Mouse (Mus musculus) layer of hippocampus, adult 9-10 months (tissue): Measurements from ENCODE around the gene Slc17a8.
"Not testable (repeated sequence)": the region's sequence is repeated elsewhere in the genome, so short reads cannot be mapped to it uniquely, and the experiment has no call there.

Experiments
- DNase-seq: peaks from one replicate; pipeline ENCODE4 v3.0.0; 2022; ENCODE audit warnings: low spot score

Slc17a8 gene

DNA sequence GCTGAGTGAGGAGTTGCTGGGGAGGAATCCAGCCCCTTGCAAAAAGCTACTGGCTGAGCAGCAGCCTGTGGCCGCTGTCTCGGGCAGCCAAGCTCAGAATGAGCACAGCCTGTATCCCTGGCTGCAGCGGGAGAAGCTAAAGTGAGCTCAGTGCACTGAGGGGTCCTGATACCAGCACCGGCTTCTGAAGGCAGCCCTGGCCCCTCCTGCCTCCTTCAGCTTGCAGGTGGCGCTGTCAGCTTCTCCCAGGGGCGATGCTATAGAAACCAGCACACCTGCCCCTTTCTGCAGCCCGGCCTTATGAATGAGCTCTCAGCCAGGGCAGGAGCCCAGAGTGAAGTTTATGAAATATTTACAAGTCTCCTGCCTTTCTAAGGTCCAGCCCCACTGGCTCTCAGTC lies at the start of gene Slc17a8:
Slc17a8 (minus strand) TSS at position 125 of the 400 bp plus-strand sequence.
- DNase-seq, result no peak

DNA sequence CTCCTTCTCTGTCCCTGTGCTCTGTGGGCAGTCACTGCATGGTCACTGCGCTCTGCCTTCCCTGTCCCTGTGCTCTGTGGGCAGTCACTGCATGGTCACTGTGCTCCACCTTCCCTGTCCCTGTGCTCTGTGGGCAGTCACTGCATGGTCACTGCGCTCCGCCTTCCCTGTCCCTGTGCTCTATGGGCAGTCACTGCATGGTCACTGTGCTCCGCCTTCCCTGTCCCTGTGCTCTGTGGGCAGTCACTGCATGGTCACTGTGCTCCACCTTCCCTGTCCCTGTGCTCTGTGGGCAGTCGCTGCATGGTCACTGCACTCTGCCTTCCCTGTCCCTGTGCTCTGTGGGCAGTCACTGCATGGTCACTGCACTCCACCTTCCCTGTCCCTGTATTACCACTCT lies 49.3 kb upstream of the Slc17a8 start:
- DNase-seq, result not testable (repeated sequence)

DNA sequence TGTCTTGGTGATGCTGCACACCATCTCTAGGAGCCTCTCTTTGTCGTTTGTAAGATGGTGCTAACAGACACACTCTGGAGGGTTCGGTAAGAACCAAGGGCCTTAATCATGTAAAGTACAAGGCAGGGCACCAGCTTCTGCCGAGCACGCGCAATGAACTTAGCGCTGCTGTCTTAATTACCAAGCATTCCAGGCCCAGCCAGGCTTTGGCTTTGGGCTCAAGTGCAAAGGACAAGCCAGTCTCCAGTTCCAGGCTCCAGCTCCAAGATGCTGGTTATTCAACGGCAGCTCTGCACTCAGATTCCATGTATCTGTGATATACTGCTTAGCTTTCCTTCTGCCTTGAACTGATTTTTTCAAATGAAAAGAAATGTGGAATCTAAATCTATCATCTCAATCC lies 46.5 kb upstream of the Slc17a8 start:
- no peak for DNase-seq

DNA sequence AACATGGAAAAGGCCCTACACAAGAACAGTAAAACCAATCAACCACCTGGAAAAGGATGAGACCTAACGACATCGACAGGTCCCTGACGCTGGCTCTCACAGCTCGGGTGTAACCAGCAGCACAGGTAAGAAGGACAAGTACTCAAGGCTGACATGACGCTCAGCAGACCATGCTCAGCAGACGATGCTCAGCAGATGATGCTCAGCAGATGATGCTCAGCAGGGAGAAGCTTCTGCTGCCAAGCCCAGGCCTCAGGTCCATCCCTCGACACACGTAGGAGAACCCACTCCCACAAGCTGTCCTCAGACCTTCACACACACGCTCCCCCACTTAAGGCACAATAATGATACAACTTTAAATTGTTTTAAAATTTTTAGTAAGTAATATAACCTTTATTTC lies 44.6 kb upstream of the Slc17a8 start:
- no peak for DNase-seq

DNA sequence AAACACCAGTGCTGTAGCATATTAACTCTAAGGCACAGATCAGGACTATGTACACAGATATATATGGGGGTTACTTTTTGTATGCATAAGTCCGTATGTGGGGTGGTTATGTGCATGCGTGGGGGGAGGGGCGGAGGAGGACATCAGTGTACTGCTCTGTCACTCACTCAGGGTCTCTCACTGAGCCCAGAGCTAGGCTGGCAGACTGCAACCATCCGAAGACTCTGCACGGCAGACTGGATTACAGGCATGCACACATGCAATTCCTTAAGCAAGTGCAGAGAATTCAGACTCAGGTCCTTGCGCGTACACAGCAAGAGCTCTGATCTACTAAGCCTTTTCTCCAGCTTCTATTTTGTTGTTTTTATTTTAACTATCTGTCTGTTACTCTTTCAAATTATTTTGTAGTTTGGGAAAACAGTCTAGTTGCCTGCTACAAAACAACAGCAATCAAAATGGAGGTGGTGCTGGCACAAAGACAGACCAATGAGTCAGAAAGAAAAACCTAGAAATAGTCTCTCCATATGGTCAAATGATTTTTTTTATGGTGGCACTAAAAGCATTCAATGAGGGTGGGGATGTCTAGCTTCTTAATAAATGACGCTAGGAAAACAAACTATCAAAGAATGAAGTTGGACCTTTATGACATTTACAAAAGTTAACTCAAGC lies 44.1 kb upstream of the Slc17a8 start:
- no peak for DNase-seq

DNA sequence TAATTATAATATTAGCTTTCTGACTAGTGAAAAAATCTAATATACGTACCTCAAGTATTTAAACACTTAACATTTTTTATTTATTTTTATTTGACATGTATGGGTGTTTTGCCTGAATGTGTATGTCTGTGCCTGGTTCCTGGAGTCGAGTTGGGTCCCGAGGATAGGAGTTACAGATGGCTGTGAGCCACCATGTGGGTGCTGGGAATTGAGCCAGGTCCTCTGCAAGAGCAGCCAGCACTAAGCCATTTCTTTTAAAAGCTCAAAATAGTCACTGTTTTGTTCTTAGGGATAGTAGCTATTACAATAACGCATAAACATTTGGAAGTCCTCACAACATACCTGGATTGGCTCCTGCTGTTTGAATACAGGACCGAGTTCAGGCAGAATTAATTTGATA lies 35.3 kb upstream of the Slc17a8 start:
- DNase-seq, result no peak

DNA sequence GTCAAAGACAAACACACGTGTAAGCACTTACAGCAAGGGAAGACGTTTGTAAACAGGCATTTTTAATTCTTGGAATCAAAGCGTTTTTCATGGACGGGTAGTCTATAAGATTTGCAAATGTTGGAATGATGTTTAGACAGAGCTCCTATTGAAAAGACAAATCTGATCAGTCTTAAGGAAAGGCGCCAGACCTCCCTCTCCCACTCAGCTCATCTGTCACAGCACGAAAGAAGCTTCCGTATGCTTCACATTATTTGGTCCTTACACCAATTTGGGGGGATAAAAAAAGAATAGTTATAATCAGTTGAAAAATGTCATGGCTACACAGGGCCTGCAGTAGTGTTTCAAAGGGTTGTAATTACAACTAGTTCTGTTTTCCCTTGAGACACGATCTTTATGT lies 31.9 kb upstream of the Slc17a8 start:
- DNase-seq, result peak; percentile 24

DNA sequence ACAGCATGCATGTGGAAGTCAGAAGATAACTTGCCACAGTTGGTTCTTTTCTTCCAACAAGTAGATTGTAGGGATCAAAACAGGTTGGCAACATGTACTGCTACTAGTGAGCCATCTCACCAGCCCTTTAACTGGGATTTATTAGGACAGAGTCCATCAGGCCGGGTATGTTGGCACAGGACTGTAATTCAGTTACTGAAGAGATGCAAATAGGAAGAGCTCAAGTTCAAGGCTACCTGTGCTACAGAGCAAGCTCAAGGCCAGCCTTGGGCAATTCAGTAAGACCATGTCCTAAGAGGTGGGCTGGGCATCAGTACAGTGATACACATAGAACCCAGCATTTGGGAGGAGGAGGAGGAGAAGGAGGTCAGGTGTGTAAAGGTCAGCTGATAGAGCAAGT lies 30.6 kb upstream of the Slc17a8 start:
- no peak for DNase-seq

DNA sequence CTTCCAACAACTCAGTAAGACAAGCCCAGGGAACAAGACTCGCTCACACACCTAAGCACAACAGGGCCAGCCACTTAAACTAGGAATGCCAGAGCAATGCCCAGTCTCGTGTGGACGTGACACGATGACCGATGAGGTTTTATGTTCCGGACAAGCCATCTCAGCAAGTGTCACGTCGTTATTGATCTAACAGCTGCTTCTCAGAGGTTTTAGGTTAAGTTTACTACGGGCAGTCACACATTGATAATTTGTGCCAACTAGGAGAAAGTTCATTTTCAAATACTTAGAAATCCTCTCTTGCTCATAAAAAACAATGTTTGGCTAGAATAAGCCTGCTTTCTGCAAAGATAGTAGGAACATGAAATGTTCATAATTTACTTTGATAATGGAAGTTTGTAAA lies 25.9 kb upstream of the Slc17a8 start:
- no peak for DNase-seq

DNA sequence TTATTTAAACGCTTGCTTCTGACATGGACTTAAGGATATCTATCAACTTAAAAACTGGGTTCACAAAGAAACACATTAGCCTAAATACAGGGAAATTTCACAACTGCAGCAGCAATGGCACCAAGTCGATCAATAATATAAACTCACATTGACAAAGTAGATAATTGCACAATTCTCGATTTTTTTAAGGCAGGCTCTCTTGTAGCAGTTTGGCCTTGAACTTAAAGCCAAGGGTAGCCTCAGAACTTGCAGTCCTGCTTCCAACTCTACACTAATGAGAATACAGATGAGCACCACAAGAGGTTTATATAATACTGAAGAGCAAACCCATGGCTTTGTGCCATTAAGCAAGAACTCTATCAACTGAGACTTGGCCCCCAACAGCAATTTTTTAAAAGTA lies 15.9 kb upstream of the Slc17a8 start:
- DNase-seq, result no peak

DNA sequence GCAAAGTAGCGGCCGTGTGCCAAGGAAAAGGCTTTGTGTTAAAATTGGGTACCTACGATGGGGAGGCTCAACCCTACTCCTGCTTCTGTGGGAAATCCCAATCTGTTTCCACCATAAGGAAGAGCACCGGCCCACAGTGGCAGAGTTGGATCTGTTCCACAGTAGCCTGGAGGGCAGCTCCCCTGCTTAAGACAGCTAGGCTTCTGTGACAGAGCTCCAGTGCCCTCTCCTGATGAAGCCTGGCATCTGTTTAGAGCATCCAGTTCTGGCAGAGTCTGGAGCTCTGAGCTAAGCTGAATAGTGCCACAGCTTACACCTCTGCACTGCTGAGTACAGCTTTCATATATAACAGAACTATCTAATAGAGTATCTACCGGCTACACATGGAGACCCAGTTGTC lies 14.0 kb upstream of the Slc17a8 start:
- DNase-seq, result no peak

DNA sequence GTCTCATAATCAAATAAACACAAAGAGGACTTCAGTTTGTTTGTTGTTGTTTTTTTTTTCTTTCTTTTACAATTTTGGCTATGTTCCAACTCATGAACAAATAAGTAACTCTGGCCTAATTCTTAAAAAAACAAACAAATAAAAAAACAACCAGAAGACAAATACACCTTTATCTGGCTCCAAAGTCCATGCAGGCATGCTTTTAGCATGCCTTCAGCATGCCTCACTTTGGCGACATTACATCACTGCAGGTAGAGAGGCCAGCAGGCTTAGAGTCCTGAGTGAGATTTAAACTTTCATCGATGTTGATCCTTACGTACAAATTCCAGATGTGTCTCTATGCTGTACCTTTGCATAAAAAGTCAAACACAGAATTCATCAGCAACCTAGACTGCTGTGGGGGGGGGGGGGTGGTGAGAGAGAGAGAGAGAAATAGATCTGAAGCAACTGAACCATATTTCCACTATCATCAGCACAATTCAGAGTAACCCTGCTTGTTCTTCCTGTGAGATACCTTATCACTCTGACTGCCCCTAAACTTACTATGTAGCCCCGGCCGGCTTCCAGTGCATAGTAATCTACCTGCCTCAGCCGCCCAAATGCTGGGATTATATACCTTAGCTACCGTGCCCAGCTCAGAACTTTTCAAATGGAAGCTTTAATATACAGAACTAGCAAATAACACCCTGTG lies 12.8 kb upstream of the Slc17a8 start:
- DNase-seq, result no peak

DNA sequence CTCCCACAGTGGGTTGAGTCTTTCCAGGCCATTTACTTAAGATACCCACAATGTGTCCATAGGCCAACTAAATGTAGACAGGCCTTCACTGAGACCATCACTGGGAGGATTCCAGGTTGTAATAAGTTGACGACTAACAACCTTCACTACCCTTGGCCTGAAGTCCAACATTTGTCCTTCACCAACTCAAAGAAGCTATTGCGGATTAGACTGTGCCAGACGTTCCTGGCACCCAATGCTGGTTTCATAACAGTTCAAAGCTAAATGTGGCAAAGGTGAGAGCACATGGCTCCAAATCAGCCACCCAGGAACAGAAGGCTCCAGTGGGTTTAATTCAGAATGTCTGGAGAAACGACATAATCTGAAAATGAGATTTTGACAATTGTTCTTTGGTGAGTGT lies 12.1 kb upstream of the Slc17a8 start:
- DNase-seq, result no peak

DNA sequence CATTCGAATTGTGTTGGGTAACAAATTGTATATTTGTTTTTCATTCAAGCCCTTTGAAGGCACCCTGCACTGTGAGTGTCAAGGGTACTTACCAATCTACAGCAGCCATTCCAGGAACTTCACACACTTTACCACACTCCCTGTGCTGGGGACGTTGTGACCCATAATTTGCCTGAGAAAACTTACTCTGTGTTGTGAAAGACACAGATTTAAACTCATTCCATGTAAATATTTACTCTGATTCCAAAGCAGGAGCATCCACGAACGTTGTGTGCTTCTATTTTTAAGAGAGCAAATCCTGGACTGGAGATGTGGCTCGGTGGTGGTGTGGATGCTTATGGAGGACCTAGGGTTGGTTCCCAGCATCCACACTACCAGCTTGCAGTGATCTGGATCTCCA lies 10.8 kb upstream of the Slc17a8 start:
- DNase-seq, result no peak

DNA sequence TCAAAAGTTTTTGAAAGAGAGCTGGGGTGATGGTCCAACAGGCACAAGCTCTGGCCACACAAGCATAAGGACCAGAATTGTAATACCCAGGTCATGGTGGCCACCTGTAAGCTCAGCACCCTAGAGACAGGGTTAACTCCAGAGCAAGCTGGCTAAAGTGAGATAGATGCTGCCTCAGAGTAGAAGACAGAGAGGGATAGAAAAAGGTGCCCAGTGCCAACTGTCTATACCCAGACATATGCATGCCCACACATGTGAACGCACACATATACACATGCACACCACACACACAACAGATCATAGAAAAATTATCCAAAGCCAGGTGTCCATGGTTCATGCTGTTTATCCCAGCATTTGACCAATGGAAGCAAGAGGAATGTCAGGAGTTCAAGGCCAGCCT lies 9.5 kb upstream of the Slc17a8 start:
- no peak for DNase-seq

DNA sequence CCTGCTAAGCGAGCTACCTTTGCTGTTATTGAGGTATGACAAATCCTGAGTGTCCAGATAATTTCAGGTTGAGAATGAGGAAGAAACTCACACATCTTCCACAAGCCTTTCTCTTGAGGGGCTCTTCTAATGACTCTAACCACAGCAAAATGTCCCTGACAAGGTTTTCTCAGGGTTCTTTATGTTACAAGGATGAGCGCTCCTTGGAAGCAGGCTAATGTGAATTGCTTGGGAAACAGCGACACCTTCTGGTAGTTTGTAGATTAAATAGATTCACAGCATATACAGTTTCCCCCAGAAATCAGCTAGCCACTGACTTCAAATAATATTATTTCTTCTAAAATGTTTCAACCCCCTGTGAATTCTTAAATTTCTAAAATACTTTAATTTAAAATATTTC lies 9.0 kb upstream of the Slc17a8 start:
- DNase-seq, result peak; percentile 42

DNA sequence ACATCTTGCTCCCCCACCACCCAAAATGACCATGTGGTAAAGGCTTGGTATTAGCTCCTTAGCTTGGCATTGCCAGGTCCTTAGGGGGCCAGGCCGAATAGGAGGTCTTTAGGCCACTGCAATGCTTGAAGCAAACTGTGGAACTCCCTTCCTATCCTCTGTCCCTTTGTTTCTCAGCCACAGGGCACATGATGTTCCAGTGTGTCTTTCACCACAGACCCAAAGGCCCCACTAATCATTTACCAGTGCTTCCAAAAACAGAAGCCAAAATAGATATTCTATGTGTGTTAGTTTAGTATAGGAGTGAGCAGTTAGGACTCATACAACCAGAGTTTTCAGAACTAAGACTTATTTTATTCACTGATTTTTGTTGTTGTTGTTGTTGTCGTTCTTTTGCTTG lies 5.7 kb upstream of the Slc17a8 start:
- DNase-seq, result no peak

DNA sequence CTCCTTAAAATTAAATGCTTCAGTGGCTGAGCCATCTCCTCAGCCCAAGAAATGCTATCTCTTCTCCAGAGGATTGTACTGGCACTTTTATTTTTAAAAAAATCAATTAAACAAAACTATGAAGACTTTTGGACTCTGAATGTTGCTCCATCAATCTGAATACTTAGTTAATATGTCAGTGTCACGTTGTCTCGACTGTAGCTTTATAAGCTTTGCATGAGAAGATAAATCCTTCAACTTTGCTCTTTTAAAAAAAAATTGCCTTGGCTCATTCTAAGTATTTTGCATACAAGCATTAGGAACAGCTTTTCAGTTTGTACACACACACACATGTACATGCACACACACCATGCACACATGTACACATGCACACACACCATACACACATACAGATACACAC lies 3.1 kb upstream of the Slc17a8 start:
- DNase-seq, result no peak

DNA sequence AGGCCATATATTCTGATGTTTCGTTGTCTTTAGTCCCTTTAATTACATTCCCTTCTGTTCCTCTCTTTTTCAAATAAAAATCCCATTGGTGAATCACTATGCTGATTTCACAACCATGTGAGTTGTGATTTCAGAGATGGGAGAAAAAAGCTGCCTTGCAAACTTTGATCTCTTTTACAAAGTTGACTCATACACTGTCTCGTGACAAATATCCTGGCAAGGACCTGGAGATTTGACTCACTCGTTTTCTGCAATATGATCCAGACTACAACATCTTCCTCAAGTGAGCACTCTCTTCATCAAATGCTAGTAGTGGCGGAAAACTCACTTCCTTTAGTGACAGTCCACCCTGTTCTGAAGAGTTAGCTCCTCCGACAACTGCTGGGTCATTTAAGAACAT lies 21.7 kb downstream of the Slc17a8 start:
- DNase-seq, result no peak

DNA sequence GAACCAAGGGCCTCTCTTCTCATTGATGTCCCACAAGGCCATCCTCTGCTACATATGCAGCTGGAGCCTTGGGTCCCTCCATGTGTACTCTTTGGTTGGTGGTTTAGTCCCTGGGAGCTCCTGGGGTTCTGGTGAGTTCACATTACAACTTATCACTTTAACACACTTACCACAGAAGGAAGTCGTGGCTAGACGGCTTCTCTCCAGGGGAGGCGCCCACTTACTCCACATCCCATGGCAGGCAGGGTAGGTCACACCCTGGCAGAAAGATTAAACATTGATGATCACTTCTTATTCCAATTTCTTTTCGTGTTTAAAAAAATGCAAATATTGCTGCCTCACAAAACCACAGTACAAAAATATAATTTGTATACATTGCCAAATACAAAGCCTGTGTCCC lies 23.8 kb downstream of the Slc17a8 start:
- no peak for DNase-seq

DNA sequence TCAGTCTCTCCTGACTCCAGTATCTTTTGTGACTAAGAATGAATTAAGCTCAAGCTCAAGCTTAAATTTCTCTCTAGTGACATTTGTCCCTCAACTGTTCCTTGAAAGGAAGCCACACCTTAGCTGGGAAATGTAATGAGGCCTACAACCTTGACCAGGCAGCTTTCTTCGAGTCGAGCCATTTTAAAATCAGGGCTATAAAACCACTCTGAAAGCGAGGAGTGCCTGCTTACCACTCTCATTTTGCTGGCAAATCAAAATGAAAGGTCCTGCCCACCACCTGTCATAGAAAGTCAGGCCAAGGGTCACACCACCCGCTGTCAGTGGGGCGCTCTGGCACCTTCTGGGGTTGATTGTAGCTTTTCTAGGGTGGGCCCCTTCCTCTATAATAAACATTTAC lies 25.1 kb downstream of the Slc17a8 start:
- DNase-seq, result no peak

DNA sequence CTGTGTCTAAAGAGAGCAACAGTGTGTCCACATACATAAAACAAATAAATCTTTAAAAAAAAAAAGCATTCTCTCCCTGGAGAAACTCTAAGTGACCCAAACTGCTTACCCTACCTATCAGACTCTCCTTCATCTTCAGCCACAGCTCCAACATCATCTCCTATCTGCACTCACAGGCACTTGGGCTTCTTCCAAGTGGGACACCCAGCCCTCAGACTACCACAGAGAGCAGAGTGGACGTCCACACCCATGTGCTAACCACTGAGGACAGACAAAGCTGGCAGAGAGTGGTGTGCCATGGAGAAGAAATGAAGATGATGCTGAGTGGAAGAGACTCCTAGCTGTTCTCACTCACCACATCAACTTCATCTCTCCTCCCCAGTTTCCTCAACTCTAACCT lies 25.5 kb downstream of the Slc17a8 start:
- no peak for DNase-seq

DNA sequence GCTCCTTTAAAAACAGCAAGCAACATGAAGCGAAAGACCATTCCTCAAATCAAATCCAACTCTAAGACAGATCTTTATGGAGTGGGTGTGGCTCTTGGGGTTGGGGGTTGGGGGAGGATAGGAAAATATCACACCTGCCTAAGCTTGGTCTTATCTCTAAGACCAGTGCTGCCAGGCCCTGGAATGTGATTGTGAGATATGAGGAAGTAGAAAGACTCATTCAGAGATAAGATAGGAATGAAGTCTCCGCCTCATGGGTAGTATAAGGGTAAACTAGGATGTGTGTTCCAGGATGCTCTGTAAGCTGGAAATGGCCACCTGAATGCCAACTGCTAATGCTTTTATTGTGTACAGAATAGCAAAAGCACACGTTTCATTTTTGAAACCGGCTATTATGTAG lies 26.7 kb downstream of the Slc17a8 start:
- no peak for DNase-seq

DNA sequence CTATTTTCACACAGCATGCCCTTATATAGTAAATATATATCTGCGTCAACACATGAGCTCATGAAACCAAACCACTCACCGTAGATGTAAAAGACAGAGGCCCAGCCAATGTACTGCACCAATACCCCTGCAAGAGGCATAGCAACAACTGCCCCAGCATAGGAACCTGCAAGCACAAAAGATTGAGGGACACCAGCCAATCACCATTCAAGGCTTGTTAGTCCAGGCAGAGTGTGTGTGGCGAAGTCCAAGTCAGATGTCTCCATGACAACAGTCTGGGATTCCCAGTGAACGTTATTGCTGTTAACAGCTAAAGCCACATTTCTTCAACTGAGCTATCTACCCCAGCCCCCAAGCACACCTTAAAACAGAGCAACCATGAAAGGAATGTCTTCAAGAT lies 28.3 kb downstream of the Slc17a8 start:
- no peak for DNase-seq
